Mouse (Mus musculus) heart, embryonic 11.5 days (tissue): ENCODE measurements around the gene Hsd17b12. TPM values are rescaled to one million over a fixed set of nuclear protein-coding genes. Genes with fewer than 3 reads are reported as not detected.

Experiments used
- ATAC-seq: fragments of 200-750 bp; cut with Nextera tagmentation; replicated peaks from 2 replicates; pipeline ENCODE4 v1.8.0; 2017; ENCODE audit warnings: moderate library complexity; ENCODE audit not compliant: insufficient number of reproducible peaks, low FRiP score, low TSS enrichment
- H3K27ac ChIP-seq: fragments of 300-500 bp; sonication (generic); 2 replicates; pipeline ENCODE4 v1.5.1; 2014; ENCODE audit warnings: mild to moderate bottlenecking, low read depth, low read length
- H3K27me3 ChIP-seq: fragments of 300-500 bp; sonication (generic); 2 replicates; pipeline ENCODE4 v1.6.1; 2014; ENCODE audit warnings: mild to moderate bottlenecking, low read length, mixed read lengths; ENCODE audit not compliant: control insufficient read depth, insufficient read depth
- H3K36me3 ChIP-seq: fragments of 300-500 bp; sonication (generic); 2 replicates; pipeline ENCODE4 v1.6.1; 2014; ENCODE audit warnings: mild to moderate bottlenecking, low read length, moderate library complexity, mixed read lengths; ENCODE audit not compliant: control insufficient read depth, insufficient read depth
- H3K4me1 ChIP-seq: fragments of 300-500 bp; sonication (generic); 2 replicates; pipeline ENCODE4 v1.6.1; 2014; ENCODE audit warnings: low read length; ENCODE audit not compliant: control insufficient read depth, insufficient read depth
- H3K4me2 ChIP-seq: fragments of 300-500 bp; sonication (generic); 2 replicates; pipeline ENCODE4 v1.6.1; 2014; ENCODE audit warnings: mild to moderate bottlenecking, moderate library complexity
- H3K4me3 ChIP-seq: fragments of 300-500 bp; sonication (generic); 2 replicates; pipeline ENCODE4 v1.5.1; 2014; ENCODE audit warnings: low read depth, low read length
- H3K9ac ChIP-seq: fragments of 300-500 bp; sonication (generic); 2 replicates; pipeline ENCODE4 v1.6.1; 2014; ENCODE audit warnings: mild to moderate bottlenecking, low read depth, low read length, moderate library complexity
- H3K9me3 ChIP-seq: fragments of 300-500 bp; sonication (generic); replicated peaks from 2 replicates; pipeline ENCODE4 v1.6.1; 2016; ENCODE audit warnings: low read length; ENCODE audit not compliant: control insufficient read depth
- WGBS: fragments of 180-500 bp; shearing (Covaris S2); extraction: QIAGEN DNeasy Blood & Tissue Kit; methylation state at CpG from one replicate; pipeline ENCODE4 v1.1.7; 2014; ENCODE audit not compliant: insufficient replicate concordance; 5-methylcytosine and 5-hydroxymethylcytosine counted together
- polyA plus RNA-seq: library from polyadenylated mRNA; unstranded; fragments of >200 nt; fragmentation: Nextera tagmentation; extraction: Ambion mirVana; gene quantifications from 2 replicates; pipeline ENCODE4 v1.2.1, GENCODE M21; 2014

Gene Hsd17b12
- polyA plus RNA-seq, 1 experiment from 2014 or later, result 89.1 TPM

GRCm38 (mm10) chr2:94010335-94011291 is 147.2 kb downstream of the Hsd17b12 start, which contains the start of gene Alkbh3:
Alkbh3 (minus strand) TSS chr2:94010807.
- Histone ChIP-seq H3K36me3 (peaks cover 7% of the 10 kb centered on the region), H3K4me1 (peaks cover 5% of the 10 kb centered on the region), H3K27ac (no peak within 1 kb of the TSS; the same call in 1 of the 2 replicates), H3K27me3 (no peaks in the 10 kb centered on the region), H3K9me3 (no peaks in the 10 kb centered on the region), H3K9ac (peak within 1 kb of the TSS; percentile 75), H3K4me3 (peak within 1 kb of the TSS; percentile 64), H3K4me2 (peak within 1 kb of the TSS; percentile 85)
- WGBS, result 5% methylated on average over 47 of the region's 47 CpGs
- peak; percentile 96 for ATAC-seq

GRCm38 (mm10) chr2:94002331-94002730 is 155.4 kb downstream of the Hsd17b12 start:
- Histone ChIP-seq H3K9me3 (no peaks in the 10 kb centered on the region), H3K36me3 (peaks cover 29% of the 10 kb centered on the region), H3K4me2 (no peak overlapping the region), H3K4me1 (no peaks in the 10 kb centered on the region), H3K9ac (no peak overlapping the region), H3K27ac (no peak overlapping the region), H3K27me3 (no peaks in the 10 kb centered on the region), H3K4me3 (no peak overlapping the region)
- 9% methylated on average over 2 of the region's 2 CpGs for WGBS
- no peak for ATAC-seq

- peaks cover 29% of the 10 kb centered on the region for H3K36me3 ChIP-seq
- H3K27ac ChIP-seq, result no peak overlapping the region
- H3K27me3 ChIP-seq, result no peaks in the 10 kb centered on the region
- no peaks in the 10 kb centered on the region for H3K9me3 ChIP-seq
- WGBS, result 79% methylated on average over 4 of the region's 4 CpGs
- H3K4me1 ChIP-seq, result no peaks in the 10 kb centered on the region
- H3K9ac ChIP-seq, result no peak overlapping the region
- H3K4me2 ChIP-seq, result no peak overlapping the region
- ATAC-seq, result no peak
- H3K4me3 ChIP-seq, result no peak overlapping the region
These were observed 155.8 kb downstream of the Hsd17b12 start for GRCm38 (mm10) chr2:94001918-94002317.

DNA sequence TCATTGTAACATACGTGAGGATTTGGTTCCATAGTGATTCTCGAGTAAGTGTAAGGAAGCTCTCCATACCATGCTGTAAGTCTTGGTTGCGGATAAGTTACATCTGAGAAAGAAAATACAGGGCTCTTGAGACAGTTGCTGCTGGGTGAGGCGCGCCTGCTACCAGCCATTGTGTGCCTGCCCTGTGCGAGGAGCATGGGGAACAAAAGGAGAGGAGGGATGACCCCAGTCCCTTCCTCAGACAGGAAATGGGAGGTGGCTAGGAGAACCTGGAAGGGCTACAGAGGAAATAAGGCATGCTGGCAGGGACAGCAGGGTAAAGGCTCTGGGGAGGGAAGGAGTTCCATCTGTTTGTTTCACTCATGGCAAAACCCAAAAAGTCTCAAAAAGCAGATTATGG is 156.4 kb downstream of the Hsd17b12 start:
- Histone ChIP-seq H3K36me3 (peaks cover 29% of the 10 kb centered on the region), H3K9ac (no peak overlapping the region), H3K27ac (no peak overlapping the region), H3K4me2 (no peak overlapping the region), H3K27me3 (no peaks in the 10 kb centered on the region), H3K4me3 (no peak overlapping the region), H3K9me3 (no peaks in the 10 kb centered on the region), H3K4me1 (no peaks in the 10 kb centered on the region)
- ATAC-seq, result no peak
- WGBS, result 76% methylated on average over 6 of the region's 6 CpGs

DNA sequence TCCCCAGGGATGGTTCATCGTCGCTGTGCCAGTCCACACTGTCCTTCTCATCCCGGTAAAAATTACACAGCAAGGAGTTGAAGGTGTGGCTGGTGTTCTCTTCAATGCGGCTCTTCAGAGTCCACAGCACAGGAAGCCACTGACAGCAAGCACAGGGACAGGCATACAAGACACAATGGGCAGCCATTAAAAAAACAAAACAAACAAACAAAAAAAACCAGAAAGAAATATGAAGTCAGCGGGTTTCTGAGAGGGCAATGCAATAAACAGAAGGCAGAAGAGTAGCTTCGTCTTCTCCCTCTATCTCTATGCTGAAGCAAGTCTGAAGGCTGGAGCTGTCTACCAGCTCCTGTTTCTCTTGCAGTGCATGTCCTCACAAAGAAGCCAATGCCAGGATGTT is 161.5 kb downstream of the Hsd17b12 start, which contains the start of gene Gm27027:
Gene Gm27027, minus strand, starts transcription at position 101 of the 400 bp plus-strand sequence.
- 89% methylated on average over 6 of the region's 6 CpGs for WGBS
- peaks cover 12% of the 10 kb centered on the region for H3K36me3 ChIP-seq
- H3K27ac ChIP-seq, result no peak within 1 kb of the TSS
- H3K4me1 ChIP-seq, result peaks cover 13% of the 10 kb centered on the region
- H3K4me2 ChIP-seq, result no peak within 1 kb of the TSS
- no peaks in the 10 kb centered on the region for H3K9me3 ChIP-seq
- no peak for ATAC-seq
- H3K4me3 ChIP-seq, result no peak within 1 kb of the TSS
- no peak within 1 kb of the TSS for H3K9ac ChIP-seq
- H3K27me3 ChIP-seq, result no peaks in the 10 kb centered on the region

- Histone ChIP-seq H3K27me3 (no peaks in the 10 kb centered on the region), H3K36me3 (peaks cover 8% of the 10 kb centered on the region; the same call in 1 of the 2 replicates), H3K9ac (no peak overlapping the region), H3K4me1 (peaks cover 13% of the 10 kb centered on the region), H3K9me3 (no peaks in the 10 kb centered on the region), H3K4me3 (no peak overlapping the region), H3K4me2 (no peak overlapping the region), H3K27ac (no peak overlapping the region)
- 38% methylated on average over 3 of the region's 3 CpGs for WGBS
- ATAC-seq, result no peak
These were observed 165.0 kb downstream of the Hsd17b12 start for GRCm38 (mm10) chr2:93992810-93993209.

GRCm38 (mm10) chr2:93992259-93992658 is 165.5 kb downstream of the Hsd17b12 start:
- Histone ChIP-seq H3K4me1 (peaks cover 13% of the 10 kb centered on the region), H3K4me2 (no peak overlapping the region), H3K27ac (peak overlapping the region; percentile 13; the same call in 1 of the 2 replicates), H3K9ac (no peak overlapping the region), H3K27me3 (no peaks in the 10 kb centered on the region), H3K9me3 (no peaks in the 10 kb centered on the region), H3K36me3 (peaks cover 9% of the 10 kb centered on the region; the same call in 1 of the 2 replicates), H3K4me3 (no peak overlapping the region)
- ATAC-seq, result no peak
- WGBS, result 46% methylated on average over 5 of the region's 5 CpGs

GRCm38 (mm10) chr2:93991336-93991735 is 166.4 kb downstream of the Hsd17b12 start:
- Histone ChIP-seq H3K4me2 (no peak overlapping the region), H3K27ac (0 out of 2 replicates have a peak overlapping the region, but pooled peaks have one; percentile 13), H3K9ac (no peak overlapping the region), H3K27me3 (no peaks in the 10 kb centered on the region), H3K4me1 (peaks cover 13% of the 10 kb centered on the region), H3K9me3 (no peaks in the 10 kb centered on the region), H3K4me3 (no peak overlapping the region), H3K36me3 (peaks cover 9% of the 10 kb centered on the region; the same call in 1 of the 2 replicates)
- WGBS, result 50% methylated on average over 3 of the region's 3 CpGs
- ATAC-seq, result no peak
